8 mouse cellular contexts compared by ENCODE assay signal in genomic region chr14:26579346-26580343, GRCm38 (mm10). TPM values are rescaled to one million over a fixed set of nuclear protein-coding genes. Genes with fewer than 3 reads are reported as not detected.
DNase-seq lines count a peak whose midpoint lies in the region; ATAC-seq lines count a peak whose summit lies in the region.

No protein-coding gene starts in this region.

- under 1% methylated on average over 68 of the region's 79 CpGs for WGBS in hindbrain, embryonic 13.5 days

- peak; percentile 97 for ATAC-seq in hindbrain, embryonic 13.5 days (ENCODE audit: low FRiP score)

- no peaks in the 10 kb centered on the region for H3K27me3 ChIP-seq in hindbrain, embryonic 13.5 days

- H3K9ac ChIP-seq in hindbrain, embryonic 13.5 days: peak overlapping the region; percentile 100

- H3K36me3 ChIP-seq in hindbrain, embryonic 13.5 days: peaks cover 5% of the 10 kb centered on the region

- peak; percentile 93 for DNase-seq in Muller cell, postnatal 12 days (ENCODE audit: inconsistent ontology term)
- peak; percentile 90 for DNase-seq in cerebellum, adult 9-11 months
- DNase-seq in frontal cortex, postnatal 10 days (ENCODE audit: low spot score in 2 of 2): peak; percentile 75 to 84
- peak; percentile 73 to 75 for DNase-seq in layer of hippocampus, postnatal 25 days (ENCODE audit: extremely low spot score in 1 of 2, low spot score in 1 of 2)
- DNase-seq in lung, postnatal 25 days (ENCODE audit: low spot score): peak; percentile 93
- peak; percentile 93 for DNase-seq in retina, embryonic 14.5 days (ENCODE audit: low spot score)
- DNase-seq in thymus, postnatal 4 days: peak; percentile 90

- H3K9me3 ChIP-seq in hindbrain, embryonic 13.5 days: no peaks in the 10 kb centered on the region

- peak overlapping the region; percentile 97 for H3K27ac ChIP-seq in hindbrain, embryonic 13.5 days

- peak overlapping the region; percentile 97 for H3K4me3 ChIP-seq in hindbrain, embryonic 13.5 days

- peaks cover 15% of the 10 kb centered on the region for H3K4me1 ChIP-seq in hindbrain, embryonic 13.5 days (replicated peaks)

- H3K4me2 ChIP-seq in hindbrain, embryonic 13.5 days: peak overlapping the region; percentile 81

RNA-seq across cellular contexts. Expression of gene Dennd6a, which starts 6.0 kb away (rescaled TPM):
- 20.6 and 20.9 TPM in 2 replicates for polyA plus RNA-seq in hindbrain, embryonic 13.5 days (2015; fragmentation: Nextera tagmentation; extraction: Ambion mirVana)
- total RNA-seq in layer of hippocampus, postnatal 25 days (2021): 10 to 100 TPM; 26.7 to 27.4 TPM

RNA-seq across cellular contexts. Expression of gene Slmap, which starts 44.9 kb away (rescaled TPM):
- polyA plus RNA-seq in hindbrain, embryonic 13.5 days (2015; fragmentation: Nextera tagmentation; extraction: Ambion mirVana): 11.4 and 13.3 TPM in 2 replicates
- 100 to 1,000 TPM in 1 of 2 experiments, 10 to 100 TPM in 1; 97.5 to 102 TPM for total RNA-seq in layer of hippocampus, postnatal 25 days (2021)

RNA-seq across cellular contexts. Expression of gene Arf4, which starts 58.2 kb away (rescaled TPM):
- 586 and 604 TPM in 2 replicates for polyA plus RNA-seq in hindbrain, embryonic 13.5 days (2015; fragmentation: Nextera tagmentation; extraction: Ambion mirVana)
- total RNA-seq in layer of hippocampus, postnatal 25 days (2021): 100 to 1,000 TPM; 118 to 130 TPM

Comparison
In these comparisons a context has a peak if more than half of its experiments do, and no peak if none do; other contexts are left out.
1. Peak in every context shown above with its lines: DNase-seq, ATAC-seq, H3K4me3 ChIP-seq and H3K27ac ChIP-seq.